Mouse (Mus musculus) MEL (cell line): ENCODE results near the gene Heatr5a. TPM values are rescaled to one million over a fixed set of nuclear protein-coding genes. Genes with fewer than 3 reads are reported as not detected.

Experiments
- DNase-seq: peaks from one replicate; pipeline ENCODE4 v3.0.0; 2011; ENCODE audit warnings: low read depth, low spot score
- H3K27ac ChIP-seq: 2 replicates; pipeline ENCODE4 v1.5.1; 2012; ENCODE audit warnings: low read depth, mild to moderate bottlenecking, control low read depth, low read length, moderate library complexity; ENCODE audit not compliant: control insufficient read depth
- H3K27me3 ChIP-seq, 2 experiments: fragments of 150-350 bp in 1 of 2; sonication (generic) in 1 of 2; 2 replicates each; pipeline ENCODE4 v1.6.1; 2012; ENCODE audit warnings: low read length in 2 of 2, mild to moderate bottlenecking in 2 of 2, improper control_type of control experiment in 1 of 2, moderate library complexity in 1 of 2; ENCODE audit not compliant: insufficient read depth in 2 of 2, control insufficient read depth in 1 of 2
- H3K36me3 ChIP-seq, 2 experiments: 2 replicates each; pipeline ENCODE4 v1.6.1; 2012 to 2014; ENCODE audit warnings: low read length in 2 of 2, improper control_type of control experiment in 1 of 2, inconsistent platforms in 1 of 2, mild to moderate bottlenecking in 1 of 2; ENCODE audit not compliant: insufficient read depth in 2 of 2, control insufficient read depth in 1 of 2
- H3K4me1 ChIP-seq, 2 experiments: fragments of 150-350 bp in 1 of 2; sonication (generic) in 1 of 2; 2 replicates each; pipeline ENCODE4 v1.6.1; 2012; ENCODE audit warnings: low read length in 2 of 2, improper control_type of control experiment in 1 of 2, mild to moderate bottlenecking in 1 of 2; ENCODE audit not compliant: insufficient read depth in 2 of 2, control insufficient read depth in 1 of 2
- H3K4me3 ChIP-seq, 2 experiments: fragments of 150-350 bp in 1 of 2; sonication (generic) in 1 of 2; 2 replicates each; pipeline ENCODE4 v1.5.1; 2012; ENCODE audit warnings: low read depth in 2 of 2, low read length in 2 of 2, mild to moderate bottlenecking in 2 of 2, moderate library complexity in 2 of 2, control low read depth in 1 of 2, improper control_type of control experiment in 1 of 2; ENCODE audit not compliant: control insufficient read depth in 1 of 2, insufficient read depth in 1 of 2
- H3K79me2 ChIP-seq: 2 replicates; pipeline ENCODE4 v1.6.1; 2012; ENCODE audit warnings: mild to moderate bottlenecking, low read length, moderate library complexity; ENCODE audit not compliant: control insufficient read depth, poor library complexity, insufficient read depth
- H3K9ac ChIP-seq: 2 replicates; pipeline ENCODE4 v1.6.1; 2012; ENCODE audit warnings: low read depth, mild to moderate bottlenecking, control low read depth, low read length, moderate library complexity; ENCODE audit not compliant: control insufficient read depth, poor library complexity, severe bottlenecking
- H3K9me3 ChIP-seq: fragments of 150-350 bp; sonication (generic); replicated peaks from 2 replicates; pipeline ENCODE4 v1.6.1; 2012; ENCODE audit warnings: mild to moderate bottlenecking, low read length, improper control_type of control experiment, moderate library complexity; ENCODE audit not compliant: insufficient read depth
- CHD2 ChIP-seq: IDR thresholded peaks from 2 replicates; pipeline ENCODE4 v1.6.1; 2011; ENCODE audit warnings: low read length, improper control_type of control experiment
- E2F4 ChIP-seq: IDR thresholded peaks from 2 replicates; pipeline ENCODE4 v1.6.1; 2011; ENCODE audit warnings: low read depth, low read length, improper control_type of control experiment, borderline replicate concordance
- ETS1 ChIP-seq: IDR thresholded peaks from 2 replicates; pipeline ENCODE4 v1.6.1; 2012; ENCODE audit warnings: low read depth, mild to moderate bottlenecking, inconsistent platforms, low read length, improper control_type of control experiment, moderate library complexity
- GABPA ChIP-seq: IDR thresholded peaks from 2 replicates; pipeline ENCODE4 v1.6.1; 2012; ENCODE audit warnings: low read depth, mild to moderate bottlenecking, inconsistent platforms, low read length, improper control_type of control experiment, moderate library complexity
- JUND ChIP-seq: IDR thresholded peaks from 2 replicates; pipeline ENCODE4 v1.6.1; 2011; ENCODE audit warnings: low read depth, mild to moderate bottlenecking, improper control_type of control experiment, low read length
- MAX ChIP-seq: IDR thresholded peaks from 2 replicates; pipeline ENCODE4 v1.6.1; 2011; ENCODE audit warnings: low read length, improper control_type of control experiment
- MEF2A ChIP-seq: IDR thresholded peaks from 2 replicates; pipeline ENCODE4 v1.6.1; 2014; ENCODE audit warnings: low read depth, mild to moderate bottlenecking, inconsistent platforms, low read length, improper control_type of control experiment; ENCODE audit not compliant: poor library complexity, insufficient replicate concordance, severe bottlenecking; ENCODE audit errors: extremely low read depth
- MYB ChIP-seq: IDR thresholded peaks from 2 replicates; pipeline ENCODE4 v1.6.1; 2011; ENCODE audit warnings: mild to moderate bottlenecking, low read depth, low read length, improper control_type of control experiment
- MYC ChIP-seq: IDR thresholded peaks from 2 replicates; pipeline ENCODE4 v1.6.1; 2011; ENCODE audit warnings: low read depth, mild to moderate bottlenecking, low read length, improper control_type of control experiment, moderate library complexity
- POLR2A ChIP-seq, 2 experiments: IDR thresholded peaks; 2 replicates each; pipeline ENCODE4 v1.6.1; 2011 to 2012; ENCODE audit warnings: low read length in 2 of 2, mild to moderate bottlenecking in 2 of 2, control low read depth in 1 of 2, improper control_type of control experiment in 1 of 2, low read depth in 1 of 2, moderate library complexity in 1 of 2; ENCODE audit not compliant: control insufficient read depth in 1 of 2, insufficient read depth in 1 of 2, poor library complexity in 1 of 2
- POLR2AphosphoS5 ChIP-seq: IDR thresholded peaks from 2 replicates; pipeline ENCODE4 v1.6.1; 2012; ENCODE audit warnings: low read depth, borderline replicate concordance, mild to moderate bottlenecking, inconsistent platforms, low read length, moderate library complexity, mixed read lengths
- RCOR1 ChIP-seq: IDR thresholded peaks from 2 replicates; pipeline ENCODE4 v1.6.1; 2012; ENCODE audit warnings: low read depth, mild to moderate bottlenecking, inconsistent platforms, low read length, improper control_type of control experiment
- SMC3 ChIP-seq: IDR thresholded peaks from 2 replicates; pipeline ENCODE4 v1.6.1; 2011; ENCODE audit warnings: low read depth, low read length, improper control_type of control experiment
- TBP ChIP-seq: IDR thresholded peaks from 2 replicates; pipeline ENCODE4 v1.8.0; 2011; ENCODE audit warnings: low read depth, low read length, improper control_type of control experiment
- USF1 ChIP-seq: IDR thresholded peaks from 2 replicates; pipeline ENCODE4 v1.6.1; 2014; ENCODE audit warnings: low read depth, mild to moderate bottlenecking, inconsistent platforms, low read length, improper control_type of control experiment, moderate library complexity
- ZKSCAN1 ChIP-seq: IDR thresholded peaks from 2 replicates; pipeline ENCODE4 v1.6.1; 2012; ENCODE audit warnings: low read depth, mild to moderate bottlenecking, inconsistent platforms, low read length, improper control_type of control experiment, moderate library complexity
- ZMIZ1 ChIP-seq: IDR thresholded peaks from 2 replicates; pipeline ENCODE4 v1.6.1; 2012; ENCODE audit warnings: low read depth, mild to moderate bottlenecking, inconsistent platforms, low read length, improper control_type of control experiment, moderate library complexity
- ZNF384 ChIP-seq: IDR thresholded peaks from 2 replicates; pipeline ENCODE4 v1.6.1; 2012; ENCODE audit warnings: low read depth, mild to moderate bottlenecking, inconsistent platforms, low read length, improper control_type of control experiment
- polyA plus RNA-seq, 2 experiments: library from polyadenylated mRNA; stranded (reverse) in 1 of 2; unstranded in 1 of 2; fragments of >175 nt in 1 of 2; fragments of >200 nt in 1 of 2; gene quantifications; 2 replicates each; pipeline versions ENCODE4 v1.2.1 to v1.2.4; 2012; ENCODE audit warnings: low replicate concordance in 2 of 2, low read depth in 1 of 2; ENCODE audit not compliant: insufficient read length in 2 of 2, insufficient read depth in 1 of 2, missing spikeins in 1 of 2
- total RNA-seq: library from RNA; depleted of rRNA; stranded (reverse); fragments of 300-350 nt; gene quantifications from 2 replicates; pipeline ENCODE4 v1.2.3, GENCODE M21; 2012

Heatr5a gene
- total and polyA plus RNA-seq, 3 experiments, result 41.2 to 70.5 (median 70.4) TPM

DNA sequence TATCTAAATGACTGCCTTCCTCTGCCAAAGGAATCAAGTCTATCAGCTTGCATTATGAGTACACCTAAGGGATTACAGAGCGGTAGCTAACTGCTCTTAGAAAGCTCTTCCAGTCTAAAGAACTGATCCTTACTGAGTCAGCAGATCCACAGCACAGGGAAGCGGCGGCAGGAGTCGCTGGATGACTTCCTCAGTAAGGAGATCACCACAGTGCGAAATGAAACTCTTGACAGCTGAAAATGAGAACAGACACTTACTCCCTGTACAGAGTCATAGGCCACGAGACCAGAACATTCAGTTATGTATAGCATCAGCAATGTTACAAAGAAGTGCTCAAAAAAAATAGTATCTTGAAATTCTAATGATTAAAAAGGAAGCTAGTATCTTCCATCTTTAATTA is 33.2 kb downstream of the Heatr5a start:
- Histone ChIP-seq H3K27me3 (no peaks in the 10 kb centered on the region), H3K9me3 (no peaks in the 10 kb centered on the region), H3K9ac (no peak overlapping the region), H3K36me3 (peaks cover 0 to 22% of the 10 kb centered on the region in 2 experiments; a peak in 2 of 4 replicates), H3K4me1 (no peaks in the 10 kb centered on the region), H3K4me3 (no peak overlapping the region), H3K79me2 (no peaks in the 10 kb centered on the region), H3K27ac (no peak overlapping the region)
- no peak for DNase-seq
- no peak for TF ChIP-seq TBP
- no peak for TF ChIP-seq ETS1
- no peak for TF ChIP-seq MEF2A
- no peak for TF ChIP-seq POLR2A (IDR thresholded peaks at IDR 0.05; ENCODE audit: control insufficient read depth in 1 of 2, insufficient read depth in 1 of 2, low read depth in 1 of 2, low read length in 2 of 2, poor library complexity in 1 of 2)
- no peak for TF ChIP-seq CHD2
- no peak for TF ChIP-seq SMC3
- no peak for TF ChIP-seq MYC
- TF ChIP-seq E2F4, result no peak
- TF ChIP-seq ZKSCAN1, result no peak
- TF ChIP-seq ZNF384, result no peak
- TF ChIP-seq ZMIZ1, result no peak
- no peak for TF ChIP-seq USF1
- TF ChIP-seq MYB, result no peak
- no peak for TF ChIP-seq POLR2AphosphoS5
- TF ChIP-seq MAX, result no peak
- TF ChIP-seq GABPA, result no peak
- no peak for TF ChIP-seq JUND
- TF ChIP-seq RCOR1, result no peak

DNA sequence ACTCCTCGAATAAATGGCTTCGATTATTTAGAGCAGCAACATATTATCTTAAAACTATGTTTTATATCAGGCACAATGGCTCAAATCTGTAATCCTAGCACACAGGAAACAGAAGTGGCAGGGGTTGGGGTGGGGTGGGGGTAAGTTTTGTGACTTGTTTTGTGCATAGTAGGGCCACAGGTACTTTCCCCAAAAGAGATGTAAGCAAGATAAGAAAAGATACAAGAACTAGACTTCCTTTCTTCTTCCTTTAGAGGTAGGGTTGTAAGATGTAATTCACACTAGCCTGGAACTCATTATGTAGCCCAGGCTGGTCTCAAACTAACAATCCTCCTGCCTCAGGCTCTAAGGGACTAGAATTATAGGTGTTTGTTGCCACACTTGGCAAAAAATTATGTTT is 41.5 kb downstream of the Heatr5a start:
- peak; percentile 88 for TF ChIP-seq ZKSCAN1
- TF ChIP-seq ZNF384, result no peak
- H3K27ac ChIP-seq, result no peak overlapping the region
- H3K4me3 ChIP-seq, result no peak overlapping the region
- DNase-seq, result no peak
- H3K27me3 ChIP-seq, result no peaks in the 10 kb centered on the region
- H3K4me1 ChIP-seq, result no peaks in the 10 kb centered on the region
- H3K79me2 ChIP-seq, result no peaks in the 10 kb centered on the region
- no peak overlapping the region for H3K9ac ChIP-seq
- no peaks in the 10 kb centered on the region for H3K9me3 ChIP-seq
- H3K36me3 ChIP-seq, result peaks cover 0 to 20% of the 10 kb centered on the region in 2 experiments; a peak in 3 of 4 replicates
